Mouse (Mus musculus): ENCODE data around the gene Olfr955. TPM values are rescaled to one million over a fixed set of nuclear protein-coding genes. Genes with fewer than 3 reads are reported as not detected.

Gene Olfr955
- not detected in 2 replicates for polyA plus RNA-seq (2012; rRNA removed)

- no peak for DNase-seq (ENCODE audit: low spot score)
These were observed at the start of gene Olfr955 for GRCm38 (mm10) chr9:39471844-39472243. TSS of gene Olfr955 (minus strand) at chr9:39471944.

DNA sequence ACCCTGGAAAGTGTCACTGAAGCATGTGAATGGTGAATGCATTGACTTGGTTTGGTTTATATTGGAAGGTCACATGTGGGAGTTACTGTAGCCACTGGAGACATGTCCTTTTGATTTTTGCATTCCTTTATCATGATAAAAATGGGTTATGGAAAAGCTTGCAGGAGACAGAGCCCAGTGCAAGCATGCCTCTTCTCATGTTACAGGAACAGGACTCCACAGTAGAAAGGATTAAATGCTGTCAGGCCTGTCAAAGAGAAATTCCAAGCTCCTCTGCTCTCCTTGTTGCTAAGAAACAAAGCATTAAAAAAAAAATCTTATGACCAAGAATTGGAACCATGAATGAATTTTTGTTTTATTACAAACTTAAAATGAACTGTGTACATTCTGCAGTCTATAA is 46.9 kb upstream of the Olfr955 start:
- no peak for DNase-seq (ENCODE audit: low spot score)

- DNase-seq (ENCODE audit: low spot score) = no peak
These were observed 43.8 kb upstream of the Olfr955 start, which contains the start of gene Olfr957 for GRCm38 (mm10) chr9:39515531-39515930. TSS of gene Olfr957 (minus strand) at chr9:39515809.

- no peak for DNase-seq (ENCODE audit: low spot score)
These were observed 37.7 kb upstream of the Olfr955 start for GRCm38 (mm10) chr9:39509412-39509811.

- no peak for DNase-seq (ENCODE audit: low spot score)
These were observed 37.3 kb upstream of the Olfr955 start for GRCm38 (mm10) chr9:39508998-39509397.

GRCm38 (mm10) chr9:39493895-39494294 is 22.2 kb upstream of the Olfr955 start, which contains the start of gene Olfr44:
TSS of gene Olfr44 (minus strand) at chr9:39493995.
- DNase-seq (ENCODE audit: low spot score) = no peak

GRCm38 (mm10) chr9:39456401-39456800 is 15.3 kb downstream of the Olfr955 start, which contains the start of gene Olfr954:
TSS of gene Olfr954 (plus strand) at chr9:39456701.
- no peak for DNase-seq (ENCODE audit: low spot score)

- no peak for DNase-seq (ENCODE audit: low spot score)
These were observed 44.7 kb downstream of the Olfr955 start, which contains the start of gene Olfr952 for GRCm38 (mm10) chr9:39427048-39427447. TSS of gene Olfr952 (minus strand) at chr9:39427148.

Other genes with a start within 250 kb of the Olfr955 start
- not detected in 2 replicates for gene Olfr1537, start 221.9 kb downstream of the Olfr955 start, polyA plus RNA-seq (2012; rRNA removed)
- not detected in 2 replicates for gene Olfr945, start 195.1 kb downstream of the Olfr955 start, polyA plus RNA-seq (2012; rRNA removed)
- not detected in 2 replicates for gene Olfr948, start 145.9 kb downstream of the Olfr955 start, polyA plus RNA-seq (2012; rRNA removed)
- not detected in 2 replicates for gene Olfr951, start 84.5 kb downstream of the Olfr955 start, polyA plus RNA-seq (2012; rRNA removed)
- gene Olfr952, start 44.8 kb downstream of the Olfr955 start, polyA plus RNA-seq (2012; rRNA removed) = not detected in 2 replicates
- not detected in 2 replicates for gene Olfr954, start 15.2 kb downstream of the Olfr955 start, polyA plus RNA-seq (2012; rRNA removed)
- gene Olfr44, start 22.1 kb upstream of the Olfr955 start, polyA plus RNA-seq (2012; rRNA removed) = not detected in 2 replicates
- not detected in 2 replicates for gene Olfr957, start 43.9 kb upstream of the Olfr955 start, polyA plus RNA-seq (2012; rRNA removed)
- not detected in 2 replicates for gene Olfr958, start 82.1 kb upstream of the Olfr955 start, polyA plus RNA-seq (2012; rRNA removed)
- not detected in 2 replicates for gene Olfr959, start 103.6 kb upstream of the Olfr955 start, polyA plus RNA-seq (2012; rRNA removed)
- gene AW551984, start 132.5 kb upstream of the Olfr955 start, polyA plus RNA-seq (2012; rRNA removed) = 14.8 and 16.8 TPM in 2 replicates
- gene Olfr148, start 138.7 kb upstream of the Olfr955 start, polyA plus RNA-seq (2012; rRNA removed) = not detected in 2 replicates
- gene Olfr960, start 149.4 kb upstream of the Olfr955 start, polyA plus RNA-seq (2012; rRNA removed) = not detected in 2 replicates
- not detected in 2 replicates for gene Olfr961, start 173.1 kb upstream of the Olfr955 start, polyA plus RNA-seq (2012; rRNA removed)
- gene Olfr963, start 195.3 kb upstream of the Olfr955 start, polyA plus RNA-seq (2012; rRNA removed) = not detected in 2 replicates
- not detected in 2 replicates for gene Olfr149, start 235.2 kb upstream of the Olfr955 start, polyA plus RNA-seq (2012; rRNA removed)
- gene Olfr965, start 239.4 kb upstream of the Olfr955 start, polyA plus RNA-seq (2012; rRNA removed) = not detected in 2 replicates